ENCODE assay signal across 16 mouse cellular contexts in the genomic region with DNA sequence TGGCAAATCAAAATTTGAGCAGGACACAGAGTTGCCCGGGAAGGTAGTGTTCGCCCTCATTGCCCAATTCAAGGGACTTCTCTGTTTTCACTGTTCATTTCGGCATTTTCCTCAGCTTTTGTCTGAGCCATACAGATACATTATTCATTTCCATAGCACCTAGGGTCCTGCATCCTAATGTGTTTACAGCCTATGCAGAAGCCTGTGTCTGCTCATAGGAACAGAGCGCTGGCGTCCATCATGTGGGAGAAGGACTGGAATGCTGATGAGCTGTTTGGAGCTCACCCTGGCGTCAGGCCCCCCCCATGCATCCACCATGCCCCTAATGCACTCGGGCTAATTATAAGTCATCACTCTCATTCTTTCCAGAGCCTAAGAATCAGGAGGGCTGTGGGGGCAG.
DNase-seq lines count a peak whose midpoint lies in the region; ATAC-seq and TF ChIP-seq lines count a peak whose summit lies in the region.
"Had no signal": no experiment of that assay in that cellular context is flagged by ENCODE, and none has a peak within 500 bp of the region (broad histone marks: within the 10 kb centered on the region; RNA-seq: fewer than 3 reads in every experiment).

No protein-coding gene starts in this region.

- H3K27ac ChIP-seq in gastrocnemius, adult 2 months, result peak overlapping the region; percentile 87
- H3K27ac ChIP-seq in forebrain, postnatal 0 days (ENCODE audit: low read depth, low read length), result no peak overlapping the region
- H3K27ac ChIP-seq: heart, embryonic 13.5 days; liver, embryonic 13.5 days had no signal

- no peak overlapping the region for H3K4me2 ChIP-seq in forebrain, postnatal 0 days (ENCODE audit: low read depth)
- H3K4me2 ChIP-seq: heart, embryonic 13.5 days; liver, embryonic 13.5 days had no signal

- TF ChIP-seq CTCF in gastrocnemius, adult 2 months (IDR thresholded peaks at IDR 0.05), result no peak
- TF ChIP-seq CTCF in forebrain, postnatal 0 days (IDR thresholded peaks at IDR 0.05; ENCODE audit: low read depth), result no peak

- H3K9me3 ChIP-seq in forebrain, postnatal 0 days (ENCODE audit: low read length), result no peaks in the 10 kb centered on the region
- H3K9me3 ChIP-seq: heart, embryonic 13.5 days; liver, embryonic 13.5 days had no signal

- ATAC-seq in forebrain, postnatal 0 days, result peak; percentile 38; the same call in 1 of the 2 replicates
- ATAC-seq in megakaryocyte, adult 5-6 weeks (ENCODE audit: poor library complexity, severe bottlenecking), result 0 out of 2 replicates have a peak, but pooled peaks have one; percentile 27

- no peaks in the 10 kb centered on the region for H3K4me1 ChIP-seq in forebrain, postnatal 0 days (ENCODE audit: insufficient read depth)
- H3K4me1 ChIP-seq: heart, embryonic 13.5 days; liver, embryonic 13.5 days had no signal

- no peak overlapping the region for H3K9ac ChIP-seq in forebrain, postnatal 0 days
- H3K9ac ChIP-seq: heart, embryonic 13.5 days; liver, embryonic 13.5 days had no signal

- no peaks in the 10 kb centered on the region for H3K27me3 ChIP-seq in forebrain, postnatal 0 days (ENCODE audit: insufficient read depth, low read length)
- H3K27me3 ChIP-seq: heart, embryonic 13.5 days; liver, embryonic 13.5 days had no signal

- 35% methylated on average over 7 of the region's 7 CpGs for WGBS in forebrain, postnatal 0 days

- no peak overlapping the region for H3K4me3 ChIP-seq in gastrocnemius, adult 2 months
- no peak overlapping the region for H3K4me3 ChIP-seq in forebrain, postnatal 0 days (ENCODE audit: low read depth, low read length)
- H3K4me3 ChIP-seq: heart, embryonic 13.5 days; liver, embryonic 13.5 days had no signal

- intact Hi-C loops in gastrocnemius, adult 2 months (cut with DNase I), result loop anchor here (10.0 kb wide), 1 partner anchor 95 kb away; no protein-coding TSS in a partner anchor
- intact Hi-C loops in heart, postnatal 10 days (cut with DNase I), result no loop called here

- peak; percentile 24 for DNase-seq in gastrocnemius, adult 2 months
- no peak for DNase-seq in gastrocnemius, postnatal 25 days
- DNase-seq in Muller cell, postnatal 12 days (ENCODE audit: inconsistent ontology term), result peak; percentile 46
- no peak for DNase-seq in forebrain, postnatal 0 days
- DNase-seq in kidney, postnatal 14 days, result no peak
- DNase-seq in heart, postnatal 10 days, result no peak
- no peak for DNase-seq in adrenal gland, postnatal 4 days (ENCODE audit: low spot score in 2 of 2)
- DNase-seq: B cell, adult 2 months; cerebellum, adult 11-12 months; kidney, adult 9 months; liver, embryonic 13.5 days; lung, postnatal 10 days; right cerebral cortex, postnatal 14 days; thymus, adult 2 months had no signal

- no peaks in the 10 kb centered on the region for H3K36me3 ChIP-seq in forebrain, postnatal 0 days (ENCODE audit: insufficient read depth)
- H3K36me3 ChIP-seq: heart, embryonic 13.5 days; liver, embryonic 13.5 days had no signal

Comparison
In these comparisons a context has a peak if more than half of its experiments do, and no peak if none do; other contexts are left out.
1. DNase-seq: peak in gastrocnemius, adult 2 months (single experiment) and Muller cell, postnatal 12 days (single experiment); none in gastrocnemius, postnatal 25 days (single experiment), forebrain, postnatal 0 days (single experiment), kidney, postnatal 14 days (single experiment), heart, postnatal 10 days (0 of 2) and adrenal gland, postnatal 4 days (0 of 2).